Mouse (Mus musculus) heart, embryonic 14.5 days (tissue): ENCODE measurements around the gene Stn1. TPM values are rescaled to one million over a fixed set of nuclear protein-coding genes. Genes with fewer than 3 reads are reported as not detected.

Source experiments
- ATAC-seq: fragments of 200-750 bp; cut with Nextera tagmentation; 2 replicates; pipeline ENCODE4 v1.8.0; 2017; ENCODE audit warnings: low read depth, moderate TSS enrichment; ENCODE audit not compliant: insufficient number of reproducible peaks, insufficient read depth, low FRiP score
- H3K27ac ChIP-seq, 2 experiments: fragments of 200-500 bp in 1 of 2; fragments of 300-500 bp in 1 of 2; sonication (generic) in 1 of 2; replicated peaks in 1 of 2; 2 replicates each; pipeline ENCODE4 v1.5.1; 2012 to 2014; ENCODE audit warnings: low read depth in 2 of 2, low read length in 2 of 2, control low read depth in 1 of 2, mild to moderate bottlenecking in 1 of 2, mixed read lengths in 1 of 2; ENCODE audit not compliant: control insufficient read depth in 1 of 2, insufficient read depth in 1 of 2
- H3K27me3 ChIP-seq: fragments of 300-500 bp; sonication (generic); 2 replicates; pipeline ENCODE4 v1.6.1; 2014; ENCODE audit warnings: mild to moderate bottlenecking, low read length, control low read depth; ENCODE audit not compliant: control insufficient read depth, insufficient read depth
- H3K36me3 ChIP-seq: fragments of 300-500 bp; sonication (generic); 2 replicates; pipeline ENCODE4 v1.6.1; 2014; ENCODE audit warnings: mild to moderate bottlenecking, control low read depth, low read length, mixed read lengths; ENCODE audit not compliant: control insufficient read depth, insufficient read depth
- H3K4me1 ChIP-seq, 2 experiments: fragments of 200-500 bp in 1 of 2; fragments of 300-500 bp in 1 of 2; sonication (generic) in 1 of 2; 2 replicates each; pipeline ENCODE4 v1.6.1; 2012 to 2014; ENCODE audit warnings: low read length in 2 of 2, control low read depth in 1 of 2, mixed read lengths in 1 of 2; ENCODE audit not compliant: control insufficient read depth in 2 of 2, insufficient read depth in 2 of 2
- H3K4me2 ChIP-seq: fragments of 300-500 bp; sonication (generic); 2 replicates; pipeline ENCODE4 v1.6.1; 2014; ENCODE audit warnings: mild to moderate bottlenecking, low read length
- H3K4me3 ChIP-seq, 2 experiments: fragments of 200-500 bp in 1 of 2; fragments of 300-500 bp in 1 of 2; sonication (generic) in 1 of 2; 2 replicates each; pipeline ENCODE4 v1.5.1; 2012 to 2014; ENCODE audit warnings: low read length in 2 of 2, mild to moderate bottlenecking in 2 of 2, control low read depth in 1 of 2, low read depth in 1 of 2, moderate library complexity in 1 of 2; ENCODE audit not compliant: control insufficient read depth in 1 of 2, insufficient read depth in 1 of 2
- H3K9ac ChIP-seq: fragments of 300-500 bp; sonication (generic); 2 replicates; pipeline ENCODE4 v1.6.1; 2014; ENCODE audit warnings: mild to moderate bottlenecking, low read length
- H3K9me3 ChIP-seq: fragments of 300-500 bp; sonication (generic); 2 replicates; pipeline ENCODE4 v1.6.1; 2016; ENCODE audit warnings: low read length, control low read depth; ENCODE audit not compliant: control insufficient read depth
- WGBS: fragments of 180-500 bp; shearing (Covaris S2); extraction: QIAGEN DNeasy Blood & Tissue Kit; methylation state at CpG from one replicate; pipeline ENCODE4 v1.1.7; 2014; 5-methylcytosine and 5-hydroxymethylcytosine counted together
- polyA plus RNA-seq: library from polyadenylated mRNA; unstranded; fragments of >200 nt; fragmentation: Nextera tagmentation; extraction: Ambion mirVana; gene quantifications from 2 replicates; pipeline ENCODE4 v1.2.1, GENCODE M21; 2014

Gene Stn1
- polyA plus RNA-seq, 1 experiment from 2014 or later, result 38.9 TPM

- no peak overlapping the region for H3K4me3 ChIP-seq
- H3K4me1 ChIP-seq, result peaks cover 11 to 12% of the 10 kb centered on the region in 2 experiments; a peak in 3 of 4 replicates
- no peak for ATAC-seq
- peak overlapping the region; percentile 41; the same call in 1 of the 2 replicates for H3K9ac ChIP-seq
- H3K9me3 ChIP-seq, result no peaks in the 10 kb centered on the region
- H3K4me2 ChIP-seq, result no peak overlapping the region
- 20% methylated on average over 4 of the region's 4 CpGs for WGBS
- peaks cover 8% of the 10 kb centered on the region; the same call in 1 of the 2 replicates for H3K36me3 ChIP-seq
- no peaks in the 10 kb centered on the region for H3K27me3 ChIP-seq
- H3K27ac ChIP-seq, result peak overlapping the region in 1 of 2 experiments; percentile 35; a peak in 1 of 4 replicates
These were observed 38.4 kb downstream of the Stn1 start for GRCm38 (mm10) chr19:47498942-47499341.

DNA sequence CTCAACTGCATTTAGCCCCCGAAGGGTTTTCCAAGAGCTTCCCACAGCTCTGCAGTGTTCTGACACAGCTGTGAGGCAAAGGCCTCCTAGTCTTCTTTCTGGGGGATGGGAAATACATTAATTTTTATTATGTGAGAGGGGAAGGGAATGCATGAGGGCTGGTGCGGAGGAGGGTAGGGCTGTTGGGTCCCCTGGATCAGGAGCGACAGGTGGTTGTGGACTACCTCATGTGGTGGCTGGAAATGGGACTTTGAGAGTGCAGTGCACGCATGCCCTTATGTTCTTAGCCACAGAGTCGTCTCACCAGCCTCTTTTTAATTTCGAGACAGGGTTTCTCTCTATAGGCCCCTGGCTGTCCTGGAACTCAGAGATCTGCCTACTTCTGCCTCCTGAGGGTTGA lies 39.6 kb downstream of the Stn1 start:
- no peak for ATAC-seq
- peaks cover 8% of the 10 kb centered on the region; the same call in 1 of the 2 replicates for H3K36me3 ChIP-seq

GRCm38 (mm10) chr19:47497313-47497712 lies 40.0 kb downstream of the Stn1 start:
- Histone ChIP-seq H3K9ac (no peak overlapping the region), H3K4me2 (no peak overlapping the region), H3K9me3 (no peaks in the 10 kb centered on the region), H3K4me1 (peaks cover 18 to 20% of the 10 kb centered on the region in 2 experiments; a peak in 3 of 4 replicates), H3K27ac (no peak overlapping the region), H3K4me3 (no peak overlapping the region), H3K27me3 (no peaks in the 10 kb centered on the region), H3K36me3 (peaks cover 8% of the 10 kb centered on the region; the same call in 1 of the 2 replicates)
- ATAC-seq, result no peak
- 87% methylated on average over 9 of the region's 9 CpGs for WGBS

More for the DNA sequence above, 39.6 kb downstream of the Stn1 start:
- no peak overlapping the region for H3K27ac ChIP-seq
- no peaks in the 10 kb centered on the region for H3K27me3 ChIP-seq
- H3K4me1 ChIP-seq, result peaks cover 18 to 19% of the 10 kb centered on the region in 2 experiments; a peak in 3 of 4 replicates
- no peak overlapping the region for H3K4me2 ChIP-seq
- no peak overlapping the region for H3K4me3 ChIP-seq
- H3K9me3 ChIP-seq, result no peaks in the 10 kb centered on the region
- H3K9ac ChIP-seq, result no peak overlapping the region
- 85% methylated on average over 6 of the region's 6 CpGs for WGBS

DNA sequence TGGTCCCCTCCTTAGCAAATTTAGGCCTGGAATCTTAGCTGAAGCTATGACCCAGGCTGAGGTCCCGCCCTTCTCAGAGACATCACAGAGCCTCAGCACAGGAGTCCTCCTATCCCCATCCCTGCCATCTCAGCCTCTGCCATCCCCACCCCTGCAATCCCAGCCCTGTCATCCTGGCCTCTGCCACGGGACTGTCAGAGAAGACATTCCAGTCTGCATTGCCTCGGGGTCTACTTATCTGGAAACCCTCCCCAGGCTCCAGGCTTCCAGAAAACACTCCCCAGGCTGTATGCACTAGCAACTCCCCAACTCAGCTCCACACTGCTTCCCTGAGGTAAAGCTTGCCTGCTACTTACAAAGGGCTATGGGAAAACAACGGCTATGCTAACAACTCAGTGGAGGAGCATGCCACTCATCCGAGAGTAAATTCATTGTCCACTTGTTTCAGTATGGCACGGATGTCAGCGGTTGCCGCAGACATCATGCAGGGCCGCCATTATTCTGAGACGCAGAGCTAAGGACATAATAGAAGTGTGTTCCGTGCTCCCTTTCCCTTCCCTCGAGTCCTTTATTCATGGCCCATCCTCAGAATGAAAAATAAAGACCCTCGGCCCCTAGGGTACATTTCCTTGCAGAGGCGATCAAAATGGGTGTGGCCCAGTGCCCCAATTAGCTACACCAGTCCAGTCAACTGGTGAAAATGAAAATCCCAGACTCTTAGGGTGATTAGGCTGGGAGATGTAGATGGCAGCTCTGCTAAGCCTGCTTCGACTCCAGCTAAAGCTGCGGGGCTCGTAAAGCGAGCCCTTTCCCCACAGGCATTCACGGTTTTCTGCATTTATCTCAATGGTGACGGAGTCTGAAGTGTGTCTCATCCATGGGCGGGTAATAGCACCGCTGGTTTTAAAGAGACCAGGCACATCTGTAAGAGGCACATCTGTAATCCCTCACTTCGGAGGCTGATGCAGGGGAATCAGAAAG lies 44.0 kb downstream of the Stn1 start:
- H3K4me3 ChIP-seq, result no peak overlapping the region
- H3K4me1 ChIP-seq, result peaks cover 8 to 12% of the 10 kb centered on the region in 2 experiments; a peak in 3 of 4 replicates
- 0 out of 2 replicates have a peak, but pooled peaks cover 3% of the 10 kb centered on the region for H3K9me3 ChIP-seq
- no peak overlapping the region for H3K27ac ChIP-seq
- H3K36me3 ChIP-seq, result no peaks in the 10 kb centered on the region
- ATAC-seq, result no peak
- H3K9ac ChIP-seq, result no peak overlapping the region
- H3K27me3 ChIP-seq, result no peaks in the 10 kb centered on the region
- H3K4me2 ChIP-seq, result no peak overlapping the region
- WGBS, result 58% methylated on average over 23 of the region's 23 CpGs

GRCm38 (mm10) chr19:47492422-47492821 lies 44.9 kb downstream of the Stn1 start:
- no peak overlapping the region for H3K9ac ChIP-seq
- 87% methylated on average over 6 of the region's 6 CpGs for WGBS
- H3K27me3 ChIP-seq, result no peaks in the 10 kb centered on the region
- H3K9me3 ChIP-seq, result 0 out of 2 replicates have a peak, but pooled peaks cover 3% of the 10 kb centered on the region
- no peak overlapping the region for H3K27ac ChIP-seq
- ATAC-seq, result no peak
- H3K36me3 ChIP-seq, result no peaks in the 10 kb centered on the region
- no peak overlapping the region for H3K4me2 ChIP-seq
- peaks cover 8 to 12% of the 10 kb centered on the region in 2 experiments; a peak in 3 of 4 replicates for H3K4me1 ChIP-seq
- no peak overlapping the region for H3K4me3 ChIP-seq

- H3K27me3 ChIP-seq, result no peaks in the 10 kb centered on the region
- H3K4me2 ChIP-seq, result no peak overlapping the region
- H3K9ac ChIP-seq, result no peak overlapping the region
- no peaks in the 10 kb centered on the region for H3K36me3 ChIP-seq
- WGBS, result 59% methylated on average over 2 of the region's 2 CpGs
- H3K4me1 ChIP-seq, result peaks cover 8 to 15% of the 10 kb centered on the region in 2 experiments; a peak in 3 of 4 replicates
- 0 out of 2 replicates have a peak, but pooled peaks cover 3% of the 10 kb centered on the region for H3K9me3 ChIP-seq
- 0 out of 4 replicates have a peak overlapping the region, but pooled peaks of 1 of the 2 experiments have one; percentile 45 for H3K27ac ChIP-seq
- H3K4me3 ChIP-seq, result no peak overlapping the region
- peak; percentile 55; the same call in 1 of the 2 replicates for ATAC-seq
These were observed 45.5 kb downstream of the Stn1 start for GRCm38 (mm10) chr19:47491853-47492252.

- Histone ChIP-seq H3K27ac (no peak overlapping the region), H3K36me3 (no peaks in the 10 kb centered on the region), H3K27me3 (no peaks in the 10 kb centered on the region), H3K4me1 (peaks cover 21 to 30% of the 10 kb centered on the region in 2 experiments), H3K4me3 (no peak overlapping the region), H3K9me3 (0 out of 2 replicates have a peak, but pooled peaks cover 3% of the 10 kb centered on the region), H3K4me2 (no peak overlapping the region), H3K9ac (no peak overlapping the region)
- 86% methylated on average over 3 of the region's 3 CpGs for WGBS
- ATAC-seq, result no peak
These were observed 48.1 kb downstream of the Stn1 start for GRCm38 (mm10) chr19:47489233-47489632.
